7 mouse cellular contexts compared by ENCODE assay signal in genomic region chr4:123219720-123220357, GRCm38 (mm10). TPM values are rescaled to one million over a fixed set of nuclear protein-coding genes. Genes with fewer than 3 reads are reported as not detected.
DNase-seq lines count a peak whose midpoint lies in the region; ATAC-seq lines count a peak whose summit lies in the region.

No protein-coding gene starts in this region.

- H3K9me3 ChIP-seq in intestine, embryonic 14.5 days (ENCODE audit: control insufficient read depth, low read length), result no peaks in the 10 kb centered on the region

- no peak overlapping the region for H3K4me2 ChIP-seq in intestine, embryonic 14.5 days (ENCODE audit: low read length)

- peak; percentile 79 for ATAC-seq in intestine, embryonic 14.5 days (replicated peaks; ENCODE audit: low FRiP score, low TSS enrichment, low read depth)
- ATAC-seq in megakaryocyte-erythroid progenitor cell, adult 5-6 weeks (replicated peaks; ENCODE audit: low FRiP score, low TSS enrichment, poor library complexity, severe bottlenecking), result peak; percentile 70

- H3K27ac ChIP-seq in intestine, embryonic 14.5 days (ENCODE audit: low read depth), result no peak overlapping the region

- no peaks in the 10 kb centered on the region for H3K27me3 ChIP-seq in intestine, embryonic 14.5 days (replicated peaks; ENCODE audit: control insufficient read depth, insufficient read depth, low read length)

- no peak overlapping the region for H3K4me3 ChIP-seq in intestine, embryonic 14.5 days (ENCODE audit: low read depth, low read length)

- peak; percentile 79 to 93 for DNase-seq in adrenal gland, adult (ENCODE audit: inconsistent age in 2 of 2, low spot score in 1 of 2)
- peak; percentile 91 to 94 for DNase-seq in cerebellum, postnatal 10 days
- DNase-seq in frontal cortex, postnatal 25 days (ENCODE audit: low spot score in 2 of 2), result peak; percentile 64 to 77
- peak; percentile 88 for DNase-seq in intestine, embryonic 14.5 days (ENCODE audit: low spot score)
- DNase-seq in left cerebral cortex, postnatal 14 days (ENCODE audit: low spot score in 2 of 2), result peak; percentile 74 to 83
- peak; percentile 31 for DNase-seq in spleen, adult 12 weeks (ENCODE audit: low spot score)

- no peaks in the 10 kb centered on the region for H3K36me3 ChIP-seq in intestine, embryonic 14.5 days (ENCODE audit: control insufficient read depth, insufficient read depth, low read length)

- no peaks in the 10 kb centered on the region; the same call in 1 of the 2 replicates for H3K4me1 ChIP-seq in intestine, embryonic 14.5 days (replicated peaks; ENCODE audit: control insufficient read depth, insufficient read depth, low read length)

- 69% methylated on average over 15 of the region's 15 CpGs for WGBS in intestine, embryonic 14.5 days

- H3K9ac ChIP-seq in intestine, embryonic 14.5 days (ENCODE audit: low read length), result no peak overlapping the region

- intact Hi-C loops in left cerebral cortex, postnatal 14 days (cut with DNase I), result loop anchor here (2.0 kb wide), 1 partner anchor 35 kb away; no protein-coding TSS in a partner anchor

RNA-seq across cellular contexts. Expression of gene Heyl, which starts 13.5 kb away (rescaled TPM):
- polyA plus RNA-seq in intestine, embryonic 14.5 days (2014; fragmentation: Nextera tagmentation; extraction: Ambion mirVana), result 16.0 and 16.8 TPM in 2 replicates
- total RNA-seq in left cerebral cortex, postnatal 14 days (2021), result 1 to 10 TPM; 6.4 to 7.1 TPM
- 0.27 and 1.3 TPM in 2 replicates for total RNA-seq in megakaryocyte-erythroid progenitor cell, adult 5-6 weeks (2014; fragmentation: Nextera tagmentation)
- not detected in 2 replicates for total RNA-seq in megakaryocyte-erythroid progenitor cell, adult 5-6 weeks (2017)

RNA-seq across cellular contexts. Expression of gene Nt5c1a, which starts 18.5 kb away (rescaled TPM):
- not detected in 2 replicates for polyA plus RNA-seq in intestine, embryonic 14.5 days (2014; fragmentation: Nextera tagmentation; extraction: Ambion mirVana)
- 10 to 100 TPM; 10.1 to 11.0 TPM for total RNA-seq in left cerebral cortex, postnatal 14 days (2021)
- total RNA-seq in megakaryocyte-erythroid progenitor cell, adult 5-6 weeks (2014; fragmentation: Nextera tagmentation), result not detected in 2 replicates
- total RNA-seq in megakaryocyte-erythroid progenitor cell, adult 5-6 weeks (2017), result not detected in 2 replicates

RNA-seq across cellular contexts. Expression of gene Hpcal4, which starts 36.8 kb away (rescaled TPM):
- polyA plus RNA-seq in intestine, embryonic 14.5 days (2014; fragmentation: Nextera tagmentation; extraction: Ambion mirVana), result 7.5 and 7.8 TPM in 2 replicates
- 100 to 1,000 TPM; 350 to 371 TPM for total RNA-seq in left cerebral cortex, postnatal 14 days (2021)
- total RNA-seq in megakaryocyte-erythroid progenitor cell, adult 5-6 weeks (2014; fragmentation: Nextera tagmentation), result not detected in 2 replicates
- not detected in 2 replicates for total RNA-seq in megakaryocyte-erythroid progenitor cell, adult 5-6 weeks (2017)

RNA-seq across cellular contexts. Expression of gene Pabpc4, which starts 42.3 kb away (rescaled TPM):
- polyA plus RNA-seq in intestine, embryonic 14.5 days (2014; fragmentation: Nextera tagmentation; extraction: Ambion mirVana), result 72.1 and 72.2 TPM in 2 replicates
- total RNA-seq in left cerebral cortex, postnatal 14 days (2021), result 10 to 100 TPM; 37.2 to 39.2 TPM
- 364 and 416 TPM in 2 replicates for total RNA-seq in megakaryocyte-erythroid progenitor cell, adult 5-6 weeks (2014; fragmentation: Nextera tagmentation)
- 201 and 257 TPM in 2 replicates for total RNA-seq in megakaryocyte-erythroid progenitor cell, adult 5-6 weeks (2017)

Comparison
In these comparisons a context has a peak if more than half of its experiments do, and no peak if none do; other contexts are left out.
1. DNase-seq: peak in every context shown above with its lines; median percentile 92 in cerebellum, postnatal 10 days; 88 in intestine, embryonic 14.5 days; 86 in adrenal gland, adult; 78 in left cerebral cortex, postnatal 14 days; 70 in frontal cortex, postnatal 25 days; 31 in spleen, adult 12 weeks.
2. RNA of gene Nt5c1a, which starts 18.5 kb away (total RNA-seq): 10.1 to 11.0 TPM in left cerebral cortex, postnatal 14 days; not detected in megakaryocyte-erythroid progenitor cell, adult 5-6 weeks; every median in the first group is over 10 times any median in the second.
3. RNA of gene Hpcal4, which starts 36.8 kb away (total RNA-seq): 350 to 371 TPM in left cerebral cortex, postnatal 14 days; not detected in megakaryocyte-erythroid progenitor cell, adult 5-6 weeks; every median in the first group is over 100 times any median in the second.